Mouse (Mus musculus): ENCODE data around the gene Tc2n.
A peak's percentile ranks its signal among the peaks of the same experiment; 100 is the strongest.
"Not testable (repeated sequence)": the region's sequence is repeated elsewhere in the genome, so short reads cannot be mapped to it uniquely, and the experiment has no call there.

Gene Tc2n

DNA sequence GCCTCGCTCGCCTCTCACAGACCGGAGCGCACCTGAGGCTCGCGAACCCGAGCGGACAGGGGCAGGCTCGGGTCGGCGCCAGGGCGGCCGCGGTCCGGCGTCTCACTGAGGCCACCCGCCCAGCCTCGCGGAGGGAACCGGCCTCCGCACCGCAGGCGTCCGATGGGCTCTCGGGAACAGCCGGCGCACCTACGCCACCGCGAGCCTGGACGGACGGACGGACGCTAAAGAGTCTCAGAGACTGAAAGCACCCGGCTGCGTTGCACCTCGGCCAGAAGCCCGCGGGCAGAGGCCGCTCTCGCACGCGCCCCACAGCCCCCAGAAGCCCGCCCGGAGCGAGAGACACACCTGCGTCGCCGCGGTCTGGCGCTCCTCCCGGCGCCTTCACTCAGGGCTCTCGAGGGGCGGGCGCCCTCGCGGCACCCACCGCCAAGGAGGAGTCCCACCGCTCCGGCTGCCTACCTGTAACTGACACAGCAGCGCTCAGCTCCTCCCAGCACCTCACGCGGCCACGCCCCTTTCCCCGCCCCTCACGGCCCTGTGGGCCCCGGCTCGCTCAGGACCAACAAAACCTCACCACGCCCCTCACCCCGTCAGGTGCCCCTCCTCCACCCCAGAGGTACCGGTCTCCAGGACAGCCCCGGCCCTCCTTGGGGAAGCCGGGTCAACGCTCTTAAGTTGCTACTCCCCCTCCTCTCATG lies at the start of gene Tc2n:
TSS of gene Tc2n (minus strand) at position 470 of the 701 bp plus-strand sequence.
- DNase-seq (ENCODE audit: low read depth, low spot score) = peak; percentile 40

- DNase-seq (ENCODE audit: low read depth, low spot score) = no peak
Measured at GRCm38 (mm10) chr12:101767306-101768053, 49.2 kb upstream of the Tc2n start.

GRCm38 (mm10) chr12:101766228-101766852 lies 48.0 kb upstream of the Tc2n start:
- DNase-seq (ENCODE audit: low read depth, low spot score) = no peak

DNA sequence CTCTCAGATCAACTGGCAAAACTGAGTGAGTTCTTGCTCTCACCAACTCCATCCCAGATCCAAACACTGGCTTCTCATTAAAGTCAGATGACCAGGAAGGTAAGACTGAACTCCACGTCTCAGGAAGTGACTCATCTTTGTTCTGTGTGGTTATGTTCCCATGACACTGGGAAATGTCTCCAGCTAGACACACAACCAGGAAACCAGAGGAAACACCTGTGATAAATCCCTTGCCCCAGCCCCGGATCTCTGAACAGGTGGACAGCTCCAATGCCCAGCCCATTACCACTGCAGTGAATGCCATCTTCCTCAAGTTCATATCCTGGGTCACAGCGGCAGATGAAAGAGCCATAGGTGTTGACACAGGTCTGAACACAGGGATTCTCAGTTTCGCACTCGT lies 46.5 kb upstream of the Tc2n start:
- no peak for DNase-seq (ENCODE audit: low read depth, low spot score)

GRCm38 (mm10) chr12:101763065-101763464 lies 44.7 kb upstream of the Tc2n start:
- no peak for DNase-seq (ENCODE audit: low read depth, low spot score)

- DNase-seq (ENCODE audit: low read depth, low spot score) = no peak
Measured at GRCm38 (mm10) chr12:101762054-101762453, 43.7 kb upstream of the Tc2n start.

- no peak for DNase-seq (ENCODE audit: low read depth, low spot score)
Measured at GRCm38 (mm10) chr12:101759440-101760045, 41.2 kb upstream of the Tc2n start.

GRCm38 (mm10) chr12:101758698-101759097 lies 40.4 kb upstream of the Tc2n start:
- no peak for DNase-seq (ENCODE audit: low read depth, low spot score)

DNA sequence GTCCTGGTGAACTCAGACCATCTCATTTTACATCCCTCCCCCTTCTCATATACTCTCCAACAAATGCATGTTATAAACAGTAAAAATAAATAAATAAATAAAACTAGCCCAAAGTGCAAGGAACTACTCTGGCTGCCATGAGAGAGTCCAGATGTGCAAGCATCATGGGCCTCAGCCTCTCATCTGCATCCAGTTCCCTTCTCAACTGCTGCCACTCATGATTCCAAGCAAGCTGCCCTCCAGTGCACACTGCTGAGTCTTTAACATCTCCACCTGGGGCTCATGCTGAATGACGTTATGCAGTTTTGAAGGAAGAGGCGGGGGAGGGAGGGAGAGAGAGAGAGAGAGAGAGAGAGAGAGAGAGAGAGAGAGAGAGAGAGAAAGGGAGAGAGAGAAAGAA lies 24.1 kb upstream of the Tc2n start:
- no peak for DNase-seq (ENCODE audit: low read depth, low spot score)

GRCm38 (mm10) chr12:101740486-101740885 lies 22.2 kb upstream of the Tc2n start:
- DNase-seq (ENCODE audit: low read depth, low spot score) = no peak

GRCm38 (mm10) chr12:101740045-101740444 lies 21.7 kb upstream of the Tc2n start:
- no peak for DNase-seq (ENCODE audit: low read depth, low spot score)

GRCm38 (mm10) chr12:101718755-101719150 lies 430 bp upstream of the Tc2n start:
- peak; percentile 35 for DNase-seq (ENCODE audit: low read depth, low spot score)

- DNase-seq (ENCODE audit: low read depth, low spot score) = no peak
Measured at GRCm38 (mm10) chr12:101699176-101699575, 19.1 kb downstream of the Tc2n start.

- DNase-seq (ENCODE audit: low read depth, low spot score) = no peak
Measured at GRCm38 (mm10) chr12:101696521-101696920, 21.8 kb downstream of the Tc2n start.

GRCm38 (mm10) chr12:101680538-101680937 lies 37.8 kb downstream of the Tc2n start:
- DNase-seq (ENCODE audit: low read depth, low spot score) = no peak

DNA sequence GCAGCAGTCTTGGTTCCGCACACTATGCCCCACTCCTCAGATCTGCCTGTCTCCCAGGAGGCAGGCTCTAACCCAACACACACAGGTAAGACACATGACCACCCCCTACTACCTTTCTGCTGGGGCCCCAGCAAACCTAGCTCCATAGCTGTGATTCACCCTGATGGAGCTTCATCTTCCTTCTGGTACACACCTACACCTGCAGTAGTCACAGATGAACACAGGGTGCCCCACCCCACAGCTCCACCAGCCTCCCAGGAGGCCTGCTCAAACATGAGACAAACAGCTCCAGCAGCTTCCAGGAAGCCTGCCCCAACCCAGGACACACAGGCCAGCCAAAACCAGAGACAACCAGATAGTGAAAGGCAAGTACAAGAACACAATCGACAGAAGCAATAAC lies 50.8 kb downstream of the Tc2n start:
- DNase-seq (ENCODE audit: low read depth, low spot score) = no peak

- no peak for DNase-seq (ENCODE audit: low read depth, low spot score)
Measured at GRCm38 (mm10) chr12:101633137-101633536, 85.2 kb downstream of the Tc2n start.

DNA sequence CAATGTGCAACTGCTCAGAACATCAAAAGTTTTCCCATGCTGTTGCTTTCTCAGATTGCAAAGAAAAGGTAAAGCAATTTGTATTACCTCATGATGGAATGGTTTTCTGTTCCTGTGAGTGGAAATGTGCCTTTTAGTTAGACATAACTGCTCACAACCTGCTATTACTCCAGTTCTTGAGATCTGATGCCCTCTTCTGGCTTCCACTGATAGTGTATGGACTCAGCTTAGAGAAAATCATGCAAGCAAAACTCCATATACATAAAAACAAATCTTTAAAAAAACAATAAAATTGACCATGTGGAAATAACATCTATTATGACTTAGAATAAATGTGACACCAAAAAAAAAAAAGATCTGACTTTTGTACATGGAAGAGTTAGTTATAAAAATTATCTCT lies 111.7 kb downstream of the Tc2n start:
- not testable (repeated sequence) for DNase-seq (ENCODE audit: low read depth, low spot score)

Measured in mesoderm, embryonic 11.5 days (tissue).